Mouse (Mus musculus) right cerebral cortex, postnatal 25 days (tissue): ENCODE data around the gene Tacstd2.
"Not testable (repeated sequence)": the region's sequence is repeated elsewhere in the genome, so short reads cannot be mapped to it uniquely, and the experiment has no call there.

Source experiments
- DNase-seq: peaks from one replicate; pipeline ENCODE4 v3.0.0; 2022

Tacstd2 gene

GRCm38 (mm10) chr6:67535777-67536054, at the start of gene Tacstd2:
TSS of gene Tacstd2 (minus strand) at chr6:67535796.
- no peak for DNase-seq

GRCm38 (mm10) chr6:67566270-67566669, 30.7 kb upstream of the Tacstd2 start:
- DNase-seq: no peak

- no peak for DNase-seq
Observed at GRCm38 (mm10) chr6:67555376-67555775, 19.8 kb upstream of the Tacstd2 start.

GRCm38 (mm10) chr6:67549550-67549949, 14.0 kb upstream of the Tacstd2 start:
- DNase-seq: no peak

GRCm38 (mm10) chr6:67535005-67535776, 405 bp downstream of the Tacstd2 start:
- DNase-seq: no peak

- DNase-seq: no peak
Observed at GRCm38 (mm10) chr6:67534191-67535004, 1.2 kb downstream of the Tacstd2 start.

- peak; percentile 14 for DNase-seq
Observed at GRCm38 (mm10) chr6:67532665-67533440, 2.7 kb downstream of the Tacstd2 start.

GRCm38 (mm10) chr6:67531822-67532162, 3.8 kb downstream of the Tacstd2 start:
- no peak for DNase-seq

GRCm38 (mm10) chr6:67530992-67531821, 4.4 kb downstream of the Tacstd2 start:
- DNase-seq: no peak

GRCm38 (mm10) chr6:67526356-67526755, 9.2 kb downstream of the Tacstd2 start:
- DNase-seq: no peak

- peak; percentile 42 for DNase-seq
Observed at GRCm38 (mm10) chr6:67510752-67511151, 24.8 kb downstream of the Tacstd2 start.

GRCm38 (mm10) chr6:67501938-67502337, 33.7 kb downstream of the Tacstd2 start:
- DNase-seq: not testable (repeated sequence)

- DNase-seq: no peak
Observed at GRCm38 (mm10) chr6:67491755-67492154, 43.8 kb downstream of the Tacstd2 start, which contains the start of gene Il23r. TSS of gene Il23r (minus strand) at chr6:67491855.
